Comparison of ENCODE assay signal across 12 mouse cellular contexts in genomic region chr10:66937116-66937515, GRCm38 (mm10).
A peak's percentile ranks its signal among the peaks of the same experiment; 100 is the strongest.
DNase-seq lines count a peak whose midpoint lies in the region; ATAC-seq lines count a peak whose summit lies in the region.
"Had no signal": no experiment of that assay in that cellular context is flagged by ENCODE, and none has a peak within 500 bp of the region (broad histone marks: within the 10 kb centered on the region; RNA-seq: fewer than 3 reads in every experiment).

No protein-coding gene starts in this region.

- peak; percentile 69 for ATAC-seq in monocyte, adult 5-6 weeks (replicated peaks; ENCODE audit: insufficient number of reproducible peaks, low FRiP score, low TSS enrichment, poor library complexity, severe bottlenecking)

- peak; percentile 47 for DNase-seq in lung, postnatal 36 days
- no peak for DNase-seq in lung, postnatal 10 days
- peak; percentile 52 for DNase-seq in CD4-positive, CD25-positive, alpha-beta regulatory T cell, adult 2 months (ENCODE audit: low read depth, low spot score)
- DNase-seq in brain, adult 2 months (ENCODE audit: low read depth, low spot score) = peak; percentile 40
- no peak for DNase-seq in cerebellum, postnatal 25 days
- DNase-seq in ovary, adult 18-20 months (ENCODE audit: low spot score) = no peak
- DNase-seq: adrenal gland, adult 8-10 months; cerebellum, postnatal 36 days; kidney, postnatal 36 days; lung, embryonic 14.5 days; right cerebral cortex, postnatal 25 days had no signal

Comparison
In these comparisons a context has a peak if more than half of its experiments do, and no peak if none do; other contexts are left out.
1. DNase-seq: peak in lung, postnatal 36 days (single experiment), CD4-positive, CD25-positive, alpha-beta regulatory T cell, adult 2 months (single experiment) and brain, adult 2 months (single experiment); none in lung, postnatal 10 days (single experiment), cerebellum, postnatal 25 days (0 of 2) and ovary, adult 18-20 months (single experiment).